Mouse (Mus musculus) kidney, adult 2 months (tissue): ENCODE data around the gene 9130409I23Rik. TPM values are rescaled to one million over a fixed set of nuclear protein-coding genes. Genes with fewer than 3 reads are reported as not detected.

Experiments used
- DNase-seq: peaks from one replicate; pipeline ENCODE4 v3.0.0; 2021
- H3K27ac ChIP-seq: fragments of 200-500 bp; 2 replicates; pipeline ENCODE4 v1.5.1; 2012; ENCODE audit warnings: low read depth, low read length, control low read depth, inconsistent platforms; ENCODE audit not compliant: insufficient read depth
- H3K27me3 ChIP-seq: fragments of 200-500 bp; replicated peaks from 2 replicates; pipeline ENCODE4 v1.6.1; 2012; ENCODE audit warnings: mild to moderate bottlenecking, moderate library complexity, low read length, inconsistent platforms; ENCODE audit not compliant: control insufficient read depth, insufficient read depth
- H3K36me3 ChIP-seq: fragments of 200-500 bp; 2 replicates; pipeline ENCODE4 v1.6.1; 2012; ENCODE audit warnings: mild to moderate bottlenecking, moderate library complexity, low read length, inconsistent platforms; ENCODE audit not compliant: control insufficient read depth, insufficient read depth
- H3K4me1 ChIP-seq: fragments of 200-500 bp; 2 replicates; pipeline ENCODE4 v1.6.1; 2011; ENCODE audit warnings: low read length; ENCODE audit not compliant: control insufficient read depth, insufficient read depth
- H3K4me3 ChIP-seq: fragments of 200-500 bp; 2 replicates; pipeline ENCODE4 v1.5.1; 2011; ENCODE audit warnings: mild to moderate bottlenecking, low read depth, low read length, control low read depth; ENCODE audit not compliant: insufficient read depth
- CTCF ChIP-seq: fragments of 200-500 bp; conservative IDR thresholded peaks from 2 replicates; pipeline ENCODE4 v1.5.1; 2011; ENCODE audit warnings: low read depth, mild to moderate bottlenecking, control low read depth, low read length, moderate library complexity, mixed read lengths; ENCODE audit not compliant: insufficient read depth, insufficient read length
- POLR2A ChIP-seq: fragments of 200-500 bp; IDR thresholded peaks from one replicate; pipeline ENCODE4 v1.6.1; 2011; ENCODE audit warnings: low read depth, low read length, control low read depth
- WGBS: fragments of 180-500 bp; shearing (Covaris S2); methylation state at CpG from one replicate; pipeline ENCODE4 v1.1.7; 2018; 5-methylcytosine and 5-hydroxymethylcytosine counted together
- polyA plus RNA-seq: library from polyadenylated mRNA; depleted of rRNA; stranded (reverse); fragments of >200 nt; gene quantifications from 2 replicates; pipeline ENCODE4 v1.2.3, GENCODE M21; 2012

Gene 9130409I23Rik
- polyA plus RNA-seq, 1 experiment = not detected

- no peaks in the 10 kb centered on the region for H3K27me3 ChIP-seq
- no peaks in the 10 kb centered on the region for H3K4me1 ChIP-seq
- H3K27ac ChIP-seq = no peak overlapping the region
- H3K36me3 ChIP-seq = no peaks in the 10 kb centered on the region
- 46% methylated on average over 4 of the region's 4 CpGs for WGBS
- no peak overlapping the region for H3K4me3 ChIP-seq
- DNase-seq = peak; percentile 13
- no peak for TF ChIP-seq POLR2A
- no peak for TF ChIP-seq CTCF
Observed at GRCm38 (mm10) chr1:181037623-181038022, 13.4 kb upstream of the 9130409I23Rik start.

- Histone ChIP-seq H3K36me3 (no peaks in the 10 kb centered on the region), H3K4me3 (no peak overlapping the region), H3K27ac (no peak overlapping the region), H3K27me3 (no peaks in the 10 kb centered on the region), H3K4me1 (no peaks in the 10 kb centered on the region)
- TF ChIP-seq POLR2A (no peak), CTCF (peak; percentile 52)
- 16% methylated on average over 4 of the region's 4 CpGs for WGBS
- peak; percentile 52 for DNase-seq
Observed at GRCm38 (mm10) chr1:181039652-181040051, 11.4 kb upstream of the 9130409I23Rik start.

GRCm38 (mm10) chr1:181047520-181047919, 3.5 kb upstream of the 9130409I23Rik start:
- no peak for DNase-seq
- Histone ChIP-seq H3K27me3 (no peaks in the 10 kb centered on the region), H3K27ac (no peak overlapping the region), H3K4me1 (no peaks in the 10 kb centered on the region), H3K36me3 (no peaks in the 10 kb centered on the region), H3K4me3 (no peak overlapping the region)
- TF ChIP-seq POLR2A = no peak
- TF ChIP-seq CTCF = no peak
- 66% methylated on average over 1 of the region's 1 CpGs for WGBS

- TF ChIP-seq CTCF (0 out of 2 replicates have a peak, but pooled peaks have one; percentile 12), POLR2A (no peak)
- Histone ChIP-seq H3K4me1 (no peaks in the 10 kb centered on the region), H3K27me3 (no peaks in the 10 kb centered on the region), H3K4me3 (no peak overlapping the region), H3K36me3 (no peaks in the 10 kb centered on the region), H3K27ac (no peak overlapping the region)
- no peak for DNase-seq
Observed at GRCm38 (mm10) chr1:181049328-181049842, 1.7 kb upstream of the 9130409I23Rik start.

GRCm38 (mm10) chr1:181052898-181053297, 1.9 kb downstream of the 9130409I23Rik start:
- no peaks in the 10 kb centered on the region for H3K27me3 ChIP-seq
- DNase-seq = no peak
- TF ChIP-seq POLR2A (no peak), CTCF (no peak)
- H3K27ac ChIP-seq = no peak overlapping the region
- no peak overlapping the region for H3K4me3 ChIP-seq
- WGBS = 83% methylated on average over 4 of the region's 4 CpGs
- H3K4me1 ChIP-seq = no peaks in the 10 kb centered on the region
- H3K36me3 ChIP-seq = no peaks in the 10 kb centered on the region

- WGBS = 55% methylated on average over 3 of the region's 3 CpGs
- Histone ChIP-seq H3K27ac (no peak overlapping the region), H3K27me3 (no peaks in the 10 kb centered on the region), H3K4me3 (no peak overlapping the region), H3K4me1 (no peaks in the 10 kb centered on the region), H3K36me3 (no peaks in the 10 kb centered on the region)
- no peak for DNase-seq
- no peak for TF ChIP-seq CTCF
- TF ChIP-seq POLR2A = no peak
Observed at GRCm38 (mm10) chr1:181061784-181062485, 10.9 kb downstream of the 9130409I23Rik start.

- no peaks in the 10 kb centered on the region for H3K27me3 ChIP-seq
- no peak for DNase-seq
- no peaks in the 10 kb centered on the region for H3K36me3 ChIP-seq
- H3K4me1 ChIP-seq = no peaks in the 10 kb centered on the region
- 76% methylated on average over 2 of the region's 2 CpGs for WGBS
- TF ChIP-seq POLR2A (no peak), CTCF (no peak)
- no peak overlapping the region for H3K27ac ChIP-seq
- no peak overlapping the region for H3K4me3 ChIP-seq
Observed at GRCm38 (mm10) chr1:181063991-181064390, 13.0 kb downstream of the 9130409I23Rik start.

- WGBS = 68% methylated on average over 6 of the region's 6 CpGs
- Histone ChIP-seq H3K27me3 (no peaks in the 10 kb centered on the region), H3K4me1 (no peaks in the 10 kb centered on the region), H3K36me3 (no peaks in the 10 kb centered on the region), H3K4me3 (no peak overlapping the region), H3K27ac (no peak overlapping the region)
- no peak for TF ChIP-seq CTCF
- DNase-seq = no peak
Observed at GRCm38 (mm10) chr1:181064648-181065047, 13.6 kb downstream of the 9130409I23Rik start.
